8 mouse cellular contexts compared by ENCODE assay signal in genomic region chr17:85873853-85874586, GRCm38 (mm10).
DNase-seq lines count a peak whose midpoint lies in the region; ATAC-seq lines count a peak whose summit lies in the region.

No protein-coding gene starts in this region.

- H3K9me3 ChIP-seq in embryonic facial prominence, embryonic 11.5 days (replicated peaks; ENCODE audit: control insufficient read depth, low read length), result no peaks in the 10 kb centered on the region
- no peaks in the 10 kb centered on the region for H3K9me3 ChIP-seq in neural tube, embryonic 12.5 days

- 0 out of 2 replicates have a peak overlapping the region, but pooled peaks have one; percentile 30 for H3K27ac ChIP-seq in embryonic facial prominence, embryonic 11.5 days (replicated peaks; ENCODE audit: low read depth, low read length)
- no peak overlapping the region for H3K27ac ChIP-seq in neural tube, embryonic 12.5 days

- no peaks in the 10 kb centered on the region for H3K36me3 ChIP-seq in embryonic facial prominence, embryonic 11.5 days (replicated peaks; ENCODE audit: control insufficient read depth, insufficient read depth, low read depth, low read length)
- H3K36me3 ChIP-seq in neural tube, embryonic 12.5 days, result no peaks in the 10 kb centered on the region

- H3K4me1 ChIP-seq in embryonic facial prominence, embryonic 11.5 days (ENCODE audit: control insufficient read depth, insufficient read depth, low read length), result peaks cover 5% of the 10 kb centered on the region
- H3K4me1 ChIP-seq in neural tube, embryonic 12.5 days, result peaks cover 16% of the 10 kb centered on the region

- H3K4me3 ChIP-seq in embryonic facial prominence, embryonic 11.5 days (ENCODE audit: low read depth, low read length), result no peak overlapping the region
- no peak overlapping the region for H3K4me3 ChIP-seq in neural tube, embryonic 12.5 days

- no peaks in the 10 kb centered on the region for H3K27me3 ChIP-seq in embryonic facial prominence, embryonic 11.5 days (ENCODE audit: control insufficient read depth, insufficient read depth, low read length)
- H3K27me3 ChIP-seq in neural tube, embryonic 12.5 days (replicated peaks), result no peaks in the 10 kb centered on the region; the same call in 1 of the 2 replicates

- H3K9ac ChIP-seq in embryonic facial prominence, embryonic 11.5 days (replicated peaks; ENCODE audit: low read length), result no peak overlapping the region
- H3K9ac ChIP-seq in neural tube, embryonic 12.5 days, result no peak overlapping the region

- no peak overlapping the region for H3K4me2 ChIP-seq in embryonic facial prominence, embryonic 11.5 days (ENCODE audit: low read depth, low read length)
- peak overlapping the region; percentile 42 for H3K4me2 ChIP-seq in neural tube, embryonic 12.5 days (replicated peaks)

- WGBS in embryonic facial prominence, embryonic 11.5 days, result 13% methylated on average over 13 of the region's 13 CpGs
- 29% methylated on average over 13 of the region's 13 CpGs for WGBS in neural tube, embryonic 12.5 days

- no peak for ATAC-seq in embryonic facial prominence, embryonic 11.5 days (replicated peaks; ENCODE audit: insufficient number of reproducible peaks, low FRiP score, low TSS enrichment, low read depth)
- peak; percentile 58 for ATAC-seq in inflammation-experienced regulatory T-cells, adult 6 months
- ATAC-seq in neural tube, embryonic 12.5 days (ENCODE audit: low FRiP score, low read depth), result no peak

- peak; percentile 7 to 11 for DNase-seq in layer of hippocampus, postnatal 36 days
- no peak for DNase-seq in layer of hippocampus, adult 11-12 months (ENCODE audit: low spot score)
- peak; percentile 65 for DNase-seq in embryonic facial prominence, embryonic 11.5 days (ENCODE audit: low spot score)
- DNase-seq in left cerebral cortex, adult 18-20 months (ENCODE audit: low spot score in 2 of 2), result no peak
- no peak for DNase-seq in thymus, adult 18-20 months
- no peak for DNase-seq in thymus, postnatal 36 days

Comparison
In these comparisons a context has a peak if more than half of its experiments do, and no peak if none do; other contexts are left out.
1. DNase-seq: peak in layer of hippocampus, postnatal 36 days (2 of 2) and embryonic facial prominence, embryonic 11.5 days (single experiment); none in layer of hippocampus, adult 11-12 months (single experiment), left cerebral cortex, adult 18-20 months (0 of 2), thymus, adult 18-20 months (0 of 2) and thymus, postnatal 36 days (0 of 2).